In the genomic region with DNA sequence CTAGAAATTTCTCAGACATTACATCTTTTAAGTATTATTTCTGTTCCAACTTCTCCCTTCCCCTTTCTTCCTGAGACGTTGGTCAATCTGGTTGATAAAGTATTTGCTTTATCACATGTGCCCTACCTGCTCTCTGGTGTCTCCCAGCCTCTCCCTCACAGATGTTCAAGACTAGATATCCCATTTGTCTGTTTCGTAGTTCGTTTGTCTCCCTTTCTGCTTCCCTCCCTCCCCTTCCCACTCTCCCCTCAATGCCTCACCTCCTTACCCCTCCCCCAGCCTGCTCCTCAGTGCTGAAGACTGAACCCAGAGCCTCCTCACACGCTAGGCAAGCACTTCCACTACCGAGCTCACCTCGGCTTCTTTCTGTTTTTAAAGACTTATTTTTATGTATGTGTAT, we compare ENCODE assay signal across 13 mouse cellular contexts. TPM values are rescaled to one million over a fixed set of nuclear protein-coding genes. Genes with fewer than 3 reads are reported as not detected.
"Had no signal": no experiment of that assay in that cellular context is flagged by ENCODE, and none has a peak within 500 bp of the region (broad histone marks: within the 10 kb centered on the region; RNA-seq: fewer than 3 reads in every experiment).

No protein-coding gene starts in this region.

- ATAC-seq: inflammation-experienced regulatory T-cells, adult 6 months; intestine, postnatal 0 days; midbrain, embryonic 16.5 days had no signal

- H3K4me3 ChIP-seq: limb, embryonic 13.5 days; lung, embryonic 15.5 days; stomach, embryonic 15.5 days had no signal

- H3K36me3 ChIP-seq: lung, embryonic 15.5 days had no signal

- DNase-seq: kidney, adult 8-10 months; kidney, postnatal 25 days; layer of hippocampus, postnatal 36 days; right cerebral cortex, postnatal 14 days; thymus, adult 2 months; thymus, postnatal 25 days had no signal

- H3K27ac ChIP-seq: limb, embryonic 13.5 days; lung, embryonic 15.5 days; stomach, embryonic 15.5 days had no signal

- H3K4me1 ChIP-seq: lung, embryonic 15.5 days; stomach, embryonic 15.5 days had no signal

- H3K27me3 ChIP-seq: lung, embryonic 15.5 days; stomach, embryonic 15.5 days had no signal

- H3K4me2 ChIP-seq: limb, embryonic 13.5 days; lung, embryonic 15.5 days; midbrain, embryonic 11.5 days; stomach, embryonic 15.5 days had no signal

- H3K9me3 ChIP-seq: limb, embryonic 13.5 days; lung, embryonic 15.5 days; stomach, embryonic 15.5 days had no signal

- H3K9ac ChIP-seq: limb, embryonic 13.5 days; lung, embryonic 15.5 days; stomach, embryonic 15.5 days had no signal

RNA-seq across cellular contexts. Expression of a gene that starts 35.0 kb away (rescaled TPM):
- polyA plus RNA-seq: inflammation-experienced regulatory T-cells, adult 6 months had no signal
